In genomic region chr4:155840076-155841002, GRCm38 (mm10) we compare ENCODE assay signal across 8 mouse cellular contexts. TPM values are rescaled to one million over a fixed set of nuclear protein-coding genes. Genes with fewer than 3 reads are reported as not detected.
DNase-seq lines count a peak whose midpoint lies in the region; ATAC-seq and TF ChIP-seq lines count a peak whose summit lies in the region.

No protein-coding gene starts in this region.

- no peaks in the 10 kb centered on the region for H3K9me3 ChIP-seq in kidney, embryonic 15.5 days (replicated peaks)
- no peaks in the 10 kb centered on the region for H3K9me3 ChIP-seq in forebrain, embryonic 15.5 days
- H3K9me3 ChIP-seq in liver, embryonic 11.5 days (ENCODE audit: control insufficient read depth, low read length) = no peaks in the 10 kb centered on the region

- DNase-seq in kidney, adult 9 months = no peak
- peak; percentile 33 for DNase-seq in Muller cell, postnatal 12 days (ENCODE audit: inconsistent ontology term)
- no peak for DNase-seq in liver, embryonic 11.5 days (ENCODE audit: low spot score)
- DNase-seq in layer of hippocampus, adult 9-11 months = no peak
- no peak for DNase-seq in right cerebral cortex, adult 2 months (ENCODE audit: low spot score in 2 of 2)

- no peak for TF ChIP-seq POLR2A in small intestine, adult 2 months (IDR thresholded peaks at IDR 0.05; ENCODE audit: low read depth, low read length)

- peak; percentile 5 for ATAC-seq in kidney, embryonic 15.5 days (replicated peaks; ENCODE audit: low FRiP score)
- peak; percentile 27; the same call in 1 of the 2 replicates for ATAC-seq in forebrain, embryonic 15.5 days (replicated peaks)
- peak; percentile 29; the same call in 1 of the 2 replicates for ATAC-seq in liver, embryonic 11.5 days (replicated peaks; ENCODE audit: low FRiP score)

- no peaks in the 10 kb centered on the region for H3K27me3 ChIP-seq in kidney, embryonic 15.5 days
- peaks cover 13% of the 10 kb centered on the region for H3K27me3 ChIP-seq in forebrain, embryonic 15.5 days
- peaks cover 8% of the 10 kb centered on the region for H3K27me3 ChIP-seq in liver, embryonic 11.5 days (replicated peaks; ENCODE audit: control insufficient read depth, insufficient read depth, low read length)
- H3K27me3 ChIP-seq in small intestine, adult 2 months (ENCODE audit: control insufficient read depth, insufficient read depth, low read length) = no peaks in the 10 kb centered on the region

- peaks cover 45% of the 10 kb centered on the region for H3K4me1 ChIP-seq in kidney, embryonic 15.5 days
- peaks cover 20% of the 10 kb centered on the region for H3K4me1 ChIP-seq in forebrain, embryonic 15.5 days
- peaks cover 24% of the 10 kb centered on the region for H3K4me1 ChIP-seq in liver, embryonic 11.5 days (replicated peaks; ENCODE audit: control insufficient read depth, insufficient read depth, low read length)
- H3K4me1 ChIP-seq in small intestine, adult 2 months (ENCODE audit: control insufficient read depth, insufficient read depth, insufficient read length, low read length) = peaks cover 14% of the 10 kb centered on the region

- H3K27ac ChIP-seq in kidney, embryonic 15.5 days = peak overlapping the region; percentile 91
- no peak overlapping the region for H3K27ac ChIP-seq in forebrain, embryonic 15.5 days (replicated peaks)
- H3K27ac ChIP-seq in liver, embryonic 11.5 days (ENCODE audit: low read depth, low read length) = no peak overlapping the region
- H3K27ac ChIP-seq in small intestine, adult 2 months (ENCODE audit: insufficient read depth, low read depth, low read length) = peak overlapping the region; percentile 70

- H3K9ac ChIP-seq in kidney, embryonic 15.5 days = peak overlapping the region; percentile 51
- H3K9ac ChIP-seq in forebrain, embryonic 15.5 days (replicated peaks) = peak overlapping the region; percentile 37
- peak overlapping the region; percentile 70 for H3K9ac ChIP-seq in liver, embryonic 11.5 days (ENCODE audit: low read depth, low read length)

- 10% methylated on average over 8 of the region's 8 CpGs for WGBS in kidney, embryonic 15.5 days
- WGBS in forebrain, embryonic 15.5 days = 9% methylated on average over 8 of the region's 8 CpGs
- 17% methylated on average over 8 of the region's 8 CpGs for WGBS in liver, embryonic 11.5 days
- WGBS in small intestine, adult 2 months = 19% methylated on average over 8 of the region's 8 CpGs

- H3K36me3 ChIP-seq in kidney, embryonic 15.5 days = peaks cover 16% of the 10 kb centered on the region
- H3K36me3 ChIP-seq in forebrain, embryonic 15.5 days = no peaks in the 10 kb centered on the region
- H3K36me3 ChIP-seq in liver, embryonic 11.5 days (ENCODE audit: control insufficient read depth, insufficient read depth, low read length) = 0 out of 2 replicates have a peak, but pooled peaks cover 3% of the 10 kb centered on the region
- no peaks in the 10 kb centered on the region for H3K36me3 ChIP-seq in small intestine, adult 2 months (ENCODE audit: control insufficient read depth, insufficient read depth, low read length)

- H3K4me3 ChIP-seq in kidney, embryonic 15.5 days (replicated peaks) = peak overlapping the region; percentile 50
- peak overlapping the region; percentile 33 for H3K4me3 ChIP-seq in forebrain, embryonic 15.5 days
- peak overlapping the region; percentile 59 for H3K4me3 ChIP-seq in liver, embryonic 11.5 days (ENCODE audit: low read depth, low read length)
- peak overlapping the region; percentile 76 for H3K4me3 ChIP-seq in small intestine, adult 2 months (ENCODE audit: low read depth, low read length)

- peak overlapping the region; percentile 77 for H3K4me2 ChIP-seq in kidney, embryonic 15.5 days
- H3K4me2 ChIP-seq in forebrain, embryonic 15.5 days (replicated peaks) = peak overlapping the region; percentile 50
- peak overlapping the region; percentile 98 for H3K4me2 ChIP-seq in liver, embryonic 11.5 days

- no peak for TF ChIP-seq CTCF in small intestine, adult 2 months (IDR thresholded peaks at IDR 0.05; ENCODE audit: extremely low read depth, insufficient read length, insufficient replicate concordance, low read depth, low read length)

RNA-seq across cellular contexts. Expression of gene Mxra8, which starts 0.9 kb away (rescaled TPM):
- polyA plus RNA-seq in kidney, embryonic 15.5 days (2015; fragmentation: Nextera tagmentation; extraction: Ambion mirVana) = 90.7 and 106 TPM in 2 replicates
- 15.0 and 19.0 TPM in 2 replicates for polyA plus RNA-seq in forebrain, embryonic 15.5 days (2015; fragmentation: Nextera tagmentation; extraction: Ambion mirVana)
- 14.9 and 16.6 TPM in 2 replicates for polyA plus RNA-seq in liver, embryonic 11.5 days (2014; fragmentation: Nextera tagmentation; extraction: Ambion mirVana)
- polyA plus RNA-seq in small intestine, adult 2 months (2012; rRNA removed) = 67.9 and 98.1 TPM in 2 replicates

RNA-seq across cellular contexts. Expression of gene Dvl1, which starts 6.9 kb away (rescaled TPM):
- polyA plus RNA-seq in kidney, embryonic 15.5 days (2015; fragmentation: Nextera tagmentation; extraction: Ambion mirVana) = 5.2 and 5.3 TPM in 2 replicates
- 10.6 and 23.1 TPM in 2 replicates for polyA plus RNA-seq in forebrain, embryonic 15.5 days (2015; fragmentation: Nextera tagmentation; extraction: Ambion mirVana)
- 7.0 and 11.0 TPM in 2 replicates for polyA plus RNA-seq in liver, embryonic 11.5 days (2014; fragmentation: Nextera tagmentation; extraction: Ambion mirVana)
- polyA plus RNA-seq in small intestine, adult 2 months (2012; rRNA removed) = 111 and 153 TPM in 2 replicates

RNA-seq across cellular contexts. Expression of gene Aurkaip1, which starts 9.3 kb away (rescaled TPM):
- 149 and 158 TPM in 2 replicates for polyA plus RNA-seq in kidney, embryonic 15.5 days (2015; fragmentation: Nextera tagmentation; extraction: Ambion mirVana)
- 127 and 130 TPM in 2 replicates for polyA plus RNA-seq in forebrain, embryonic 15.5 days (2015; fragmentation: Nextera tagmentation; extraction: Ambion mirVana)
- 199 and 212 TPM in 2 replicates for polyA plus RNA-seq in liver, embryonic 11.5 days (2014; fragmentation: Nextera tagmentation; extraction: Ambion mirVana)
- polyA plus RNA-seq in small intestine, adult 2 months (2012; rRNA removed) = 113 and 159 TPM in 2 replicates

RNA-seq across cellular contexts. Expression of gene Tas1r3, which starts 22.8 kb away (rescaled TPM):
- 0.18 and 0.19 TPM in 2 replicates for polyA plus RNA-seq in kidney, embryonic 15.5 days (2015; fragmentation: Nextera tagmentation; extraction: Ambion mirVana)
- 0.64 and 0.73 TPM in 2 replicates for polyA plus RNA-seq in forebrain, embryonic 15.5 days (2015; fragmentation: Nextera tagmentation; extraction: Ambion mirVana)
- 0.22 and 0.26 TPM in 2 replicates for polyA plus RNA-seq in liver, embryonic 11.5 days (2014; fragmentation: Nextera tagmentation; extraction: Ambion mirVana)
- 1.0 and 1.8 TPM in 2 replicates for polyA plus RNA-seq in small intestine, adult 2 months (2012; rRNA removed)

RNA-seq across cellular contexts. Expression of gene Ccnl2, which starts 28.1 kb away (rescaled TPM):
- polyA plus RNA-seq in kidney, embryonic 15.5 days (2015; fragmentation: Nextera tagmentation; extraction: Ambion mirVana) = 158 and 173 TPM in 2 replicates
- 172 and 173 TPM in 2 replicates for polyA plus RNA-seq in forebrain, embryonic 15.5 days (2015; fragmentation: Nextera tagmentation; extraction: Ambion mirVana)
- 132 and 140 TPM in 2 replicates for polyA plus RNA-seq in liver, embryonic 11.5 days (2014; fragmentation: Nextera tagmentation; extraction: Ambion mirVana)
- polyA plus RNA-seq in small intestine, adult 2 months (2012; rRNA removed) = 20.5 and 31.3 TPM in 2 replicates

Comparison
In these comparisons a context has a peak if more than half of its experiments do, and no peak if none do; other contexts are left out.
1. H3K27ac ChIP-seq: peak in kidney, embryonic 15.5 days (single experiment) and small intestine, adult 2 months (single experiment); none in forebrain, embryonic 15.5 days (single experiment) and liver, embryonic 11.5 days (single experiment).
2. Peak in every context shown above with its lines, with median percentiles within 50 percentile points of each other: ATAC-seq, H3K4me2 ChIP-seq, H3K4me3 ChIP-seq and H3K9ac ChIP-seq.